Comparison of ENCODE assay signal across 8 mouse cellular contexts in the genomic region with DNA sequence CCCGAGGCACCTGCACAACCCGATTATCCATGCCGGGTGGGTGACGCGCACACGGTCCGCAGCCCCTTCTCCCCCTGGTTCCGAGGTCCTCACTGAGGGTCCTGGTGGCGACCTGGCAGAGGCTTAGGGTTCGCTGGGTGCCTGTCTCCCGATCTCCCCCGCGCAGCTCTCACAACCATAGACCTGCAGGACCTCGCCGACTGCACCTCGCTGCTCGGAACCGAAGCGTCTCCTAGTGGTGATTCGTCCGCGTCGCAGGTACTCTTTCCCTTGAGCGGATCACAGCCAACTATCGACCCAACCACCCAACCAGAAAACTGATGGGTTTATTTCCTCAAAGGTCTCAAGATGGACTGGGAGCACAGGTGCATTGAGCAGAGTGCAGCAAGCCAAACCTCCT. TPM values are rescaled to one million over a fixed set of nuclear protein-coding genes. Genes with fewer than 3 reads are reported as not detected.
DNase-seq lines count a peak whose midpoint lies in the region; ATAC-seq and TF ChIP-seq lines count a peak whose summit lies in the region.

No protein-coding gene starts in this region.

- peak; percentile 39; the same call in 1 of the 2 replicates for TF ChIP-seq POLR2A in thymus, adult 2 months (IDR thresholded peaks at IDR 0.05; ENCODE audit: control insufficient read depth, extremely low read depth, insufficient read depth, low read length, poor library complexity)

- peak; percentile 87 for TF ChIP-seq CTCF in thymus, adult 2 months (IDR thresholded peaks at IDR 0.05; ENCODE audit: borderline replicate concordance, control insufficient read depth, extremely low read depth, insufficient read depth, low read length, poor library complexity)

- peaks cover 36% of the 10 kb centered on the region for H3K4me1 ChIP-seq in heart, embryonic 15.5 days (replicated peaks)
- peaks cover 25% of the 10 kb centered on the region for H3K4me1 ChIP-seq in neural tube, embryonic 12.5 days
- H3K4me1 ChIP-seq in thymus, adult 2 months (replicated peaks; ENCODE audit: control insufficient read depth, insufficient read depth, low read length), result peaks cover 23% of the 10 kb centered on the region

- no peak overlapping the region for H3K9ac ChIP-seq in heart, embryonic 15.5 days
- H3K9ac ChIP-seq in neural tube, embryonic 12.5 days, result peak overlapping the region; percentile 29; the same call in 1 of the 2 replicates

- peaks cover 92% of the 10 kb centered on the region for H3K27me3 ChIP-seq in heart, embryonic 15.5 days
- H3K27me3 ChIP-seq in neural tube, embryonic 12.5 days (replicated peaks), result peaks cover 95% of the 10 kb centered on the region
- peaks cover 21% of the 10 kb centered on the region for H3K27me3 ChIP-seq in thymus, adult 2 months (ENCODE audit: control insufficient read depth, insufficient read depth, low read length)

- H3K36me3 ChIP-seq in heart, embryonic 15.5 days, result no peaks in the 10 kb centered on the region
- H3K36me3 ChIP-seq in neural tube, embryonic 12.5 days, result no peaks in the 10 kb centered on the region
- no peaks in the 10 kb centered on the region for H3K36me3 ChIP-seq in thymus, adult 2 months (ENCODE audit: control insufficient read depth, insufficient read depth, low read length)

- DNase-seq in urinary bladder, adult 18-20 months (ENCODE audit: low spot score in 2 of 2), result peak; percentile 42 to 60
- no peak for DNase-seq in urinary bladder, postnatal 4 days (ENCODE audit: low spot score in 2 of 2)
- DNase-seq in cerebellum, postnatal 25 days, result peak; percentile 75 to 86
- DNase-seq in kidney, postnatal 10 days, result peak; percentile 72
- peak; percentile 72 to 75 for DNase-seq in lung, adult 18-20 months
- peak; percentile 70 for DNase-seq in thymus, adult 2 months

- peak overlapping the region; percentile 90 for H3K4me2 ChIP-seq in heart, embryonic 15.5 days
- H3K4me2 ChIP-seq in neural tube, embryonic 12.5 days (replicated peaks), result peak overlapping the region; percentile 81

- ATAC-seq in heart, embryonic 15.5 days (replicated peaks; ENCODE audit: insufficient number of reproducible peaks, insufficient read depth, low FRiP score, low read depth), result no peak
- ATAC-seq in neural tube, embryonic 12.5 days (ENCODE audit: low FRiP score, low read depth), result peak; percentile 62

- no peaks in the 10 kb centered on the region for H3K9me3 ChIP-seq in heart, embryonic 15.5 days (replicated peaks)
- H3K9me3 ChIP-seq in neural tube, embryonic 12.5 days, result no peaks in the 10 kb centered on the region

- 1% methylated on average over 25 of the region's 25 CpGs for WGBS in heart, embryonic 15.5 days
- WGBS in neural tube, embryonic 12.5 days, result under 1% methylated on average over 25 of the region's 25 CpGs
- WGBS in thymus, adult 2 months, result 1% methylated on average over 25 of the region's 25 CpGs

- H3K4me3 ChIP-seq in heart, embryonic 15.5 days, result peak overlapping the region; percentile 50
- H3K4me3 ChIP-seq in neural tube, embryonic 12.5 days, result peak overlapping the region; percentile 42
- H3K4me3 ChIP-seq in thymus, adult 2 months (ENCODE audit: control insufficient read depth, insufficient read depth, low read length), result peak overlapping the region; percentile 33

- no peak overlapping the region for H3K27ac ChIP-seq in heart, embryonic 15.5 days
- H3K27ac ChIP-seq in neural tube, embryonic 12.5 days, result no peak overlapping the region
- no peak overlapping the region for H3K27ac ChIP-seq in thymus, adult 2 months (ENCODE audit: control insufficient read depth, insufficient read depth, low read length)

RNA-seq across cellular contexts. Expression of gene Mcidas, which starts 0.5 kb away (rescaled TPM):
- 0.21 and 0.77 TPM in 2 replicates for polyA plus RNA-seq in heart, embryonic 15.5 days (2015; fragmentation: Nextera tagmentation; extraction: Ambion mirVana)
- polyA plus RNA-seq in neural tube, embryonic 12.5 days (2016; fragmentation: Nextera tagmentation; extraction: Ambion mirVana), result 0.08 TPM in 1 of 2 replicates, not detected in the other
- polyA plus RNA-seq in thymus, adult 2 months (2012; rRNA removed), result 0.28 and 0.32 TPM in 2 replicates

RNA-seq across cellular contexts. Expression of gene Ccno, which starts 6.6 kb away (rescaled TPM):
- polyA plus RNA-seq in heart, embryonic 15.5 days (2015; fragmentation: Nextera tagmentation; extraction: Ambion mirVana), result 0.78 and 1.4 TPM in 2 replicates
- 0.17 and 0.32 TPM in 2 replicates for polyA plus RNA-seq in neural tube, embryonic 12.5 days (2016; fragmentation: Nextera tagmentation; extraction: Ambion mirVana)
- polyA plus RNA-seq in thymus, adult 2 months (2012; rRNA removed), result 3.9 and 6.1 TPM in 2 replicates

RNA-seq across cellular contexts. Expression of gene Cdc20b, which starts 40.7 kb away (rescaled TPM):
- 0.14 and 0.79 TPM in 2 replicates for polyA plus RNA-seq in heart, embryonic 15.5 days (2015; fragmentation: Nextera tagmentation; extraction: Ambion mirVana)
- not detected in 2 replicates for polyA plus RNA-seq in neural tube, embryonic 12.5 days (2016; fragmentation: Nextera tagmentation; extraction: Ambion mirVana)
- 0.47 and 0.48 TPM in 2 replicates for polyA plus RNA-seq in thymus, adult 2 months (2012; rRNA removed)

RNA-seq across cellular contexts. Expression of gene Gpx8, which starts 52.0 kb away (rescaled TPM):
- polyA plus RNA-seq in heart, embryonic 15.5 days (2015; fragmentation: Nextera tagmentation; extraction: Ambion mirVana), result 115 and 118 TPM in 2 replicates
- 91.5 and 93.3 TPM in 2 replicates for polyA plus RNA-seq in neural tube, embryonic 12.5 days (2016; fragmentation: Nextera tagmentation; extraction: Ambion mirVana)
- 1.3 and 1.9 TPM in 2 replicates for polyA plus RNA-seq in thymus, adult 2 months (2012; rRNA removed)

Comparison
In these comparisons a context has a peak if more than half of its experiments do, and no peak if none do; other contexts are left out.
1. DNase-seq: peak in urinary bladder, adult 18-20 months (2 of 2), cerebellum, postnatal 25 days (2 of 2), kidney, postnatal 10 days (single experiment), lung, adult 18-20 months (2 of 2) and thymus, adult 2 months (single experiment); none in urinary bladder, postnatal 4 days (0 of 2).
2. Peak in every context shown above with its lines, with median percentiles within 50 percentile points of each other: H3K4me3 ChIP-seq.